Mouse (Mus musculus): Measurements from ENCODE around the gene Smarcd3.

The Smarcd3 gene

GRCm38 (mm10) chr5:24620116-24620515, 4.1 kb downstream of the Smarcd3 start:
- no peak for DNase-seq (ENCODE audit: low spot score)

- no peak for DNase-seq (ENCODE audit: low spot score)
Measured at GRCm38 (mm10) chr5:24618921-24619320, 5.3 kb downstream of the Smarcd3 start.

GRCm38 (mm10) chr5:24615097-24615496, 9.1 kb downstream of the Smarcd3 start:
- no peak for DNase-seq (ENCODE audit: low spot score)

GRCm38 (mm10) chr5:24612302-24612649, 11.9 kb downstream of the Smarcd3 start:
- no peak for DNase-seq (ENCODE audit: low spot score)

- no peak for DNase-seq (ENCODE audit: low spot score)
Measured at GRCm38 (mm10) chr5:24611366-24612301, 12.6 kb downstream of the Smarcd3 start.

- DNase-seq (ENCODE audit: low spot score) = no peak
Measured at GRCm38 (mm10) chr5:24609388-24609787, 14.8 kb downstream of the Smarcd3 start.

- no peak for DNase-seq (ENCODE audit: low spot score)
Measured at GRCm38 (mm10) chr5:24605980-24606665, 18.1 kb downstream of the Smarcd3 start.

- DNase-seq (ENCODE audit: low spot score) = no peak
Measured at GRCm38 (mm10) chr5:24605321-24605979, 18.8 kb downstream of the Smarcd3 start.

- DNase-seq (ENCODE audit: low spot score) = no peak
Measured at GRCm38 (mm10) chr5:24604656-24605100, 19.5 kb downstream of the Smarcd3 start.

- no peak for DNase-seq (ENCODE audit: low spot score)
Measured at GRCm38 (mm10) chr5:24604080-24604655, 20.0 kb downstream of the Smarcd3 start.

- DNase-seq (ENCODE audit: low spot score) = no peak
Measured at GRCm38 (mm10) chr5:24603431-24604010, 20.7 kb downstream of the Smarcd3 start.

GRCm38 (mm10) chr5:24602751-24603343, 21.4 kb downstream of the Smarcd3 start:
- no peak for DNase-seq (ENCODE audit: low spot score)

GRCm38 (mm10) chr5:24601911-24602750, 22.1 kb downstream of the Smarcd3 start:
- peak; percentile 39 for DNase-seq (ENCODE audit: low spot score)

GRCm38 (mm10) chr5:24601071-24601835, 23.0 kb downstream of the Smarcd3 start:
- DNase-seq (ENCODE audit: low spot score) = no peak

GRCm38 (mm10) chr5:24600236-24600635, 24.0 kb downstream of the Smarcd3 start:
- DNase-seq (ENCODE audit: low spot score) = no peak

GRCm38 (mm10) chr5:24599137-24599536, 25.1 kb downstream of the Smarcd3 start:
- DNase-seq (ENCODE audit: low spot score) = no peak

GRCm38 (mm10) chr5:24598570-24599006, 25.6 kb downstream of the Smarcd3 start:
- peak; percentile 67 for DNase-seq (ENCODE audit: low spot score)

- no peak for DNase-seq (ENCODE audit: low spot score)
Measured at GRCm38 (mm10) chr5:24597901-24598569, 26.2 kb downstream of the Smarcd3 start.

- DNase-seq (ENCODE audit: low spot score) = peak; percentile 78
Measured at GRCm38 (mm10) chr5:24597221-24597728, 26.9 kb downstream of the Smarcd3 start.

Data from T-cell, adult 2 months (primary cell).